Mouse (Mus musculus) splenic B cell, adult 2 months (primary cell): ENCODE results near the gene Aldh3a1.
A peak's percentile ranks its signal among the peaks of the same experiment; 100 is the strongest.

Experiments
- DNase-seq: peaks from one replicate; pipeline ENCODE4 v3.0.0-alpha.2; 2011; ENCODE audit warnings: low read depth, low spot score
- H3K27me3 ChIP-seq: 2 replicates; pipeline ENCODE4 v1.6.1; 2012; ENCODE audit warnings: mild to moderate bottlenecking, low read length, moderate library complexity, mixed read lengths; ENCODE audit not compliant: control insufficient read depth, poor library complexity, insufficient read depth, severe bottlenecking
- H3K36me3 ChIP-seq: 2 replicates; pipeline ENCODE4 v1.6.1; 2012; ENCODE audit warnings: mild to moderate bottlenecking, low read length, moderate library complexity, mixed read lengths; ENCODE audit not compliant: control insufficient read depth, poor library complexity, insufficient read depth, severe bottlenecking

Aldh3a1 gene

GRCm38 (mm10) chr11:61251741-61252140 lies 44.4 kb downstream of the Aldh3a1 start:
- no peak for DNase-seq
- Histone ChIP-seq H3K27me3 (no peaks in the 10 kb centered on the region), H3K36me3 (peaks cover 9% of the 10 kb centered on the region)

- no peak for DNase-seq
- H3K27me3 ChIP-seq, result no peaks in the 10 kb centered on the region
- peaks cover 12% of the 10 kb centered on the region for H3K36me3 ChIP-seq
Measured at GRCm38 (mm10) chr11:61252807-61253206, 45.5 kb downstream of the Aldh3a1 start.

GRCm38 (mm10) chr11:61259106-61259505 lies 51.8 kb downstream of the Aldh3a1 start:
- peaks cover 30% of the 10 kb centered on the region for H3K36me3 ChIP-seq
- no peak for DNase-seq
- H3K27me3 ChIP-seq, result no peaks in the 10 kb centered on the region

GRCm38 (mm10) chr11:61262516-61262915 lies 55.2 kb downstream of the Aldh3a1 start:
- DNase-seq, result no peak

GRCm38 (mm10) chr11:61263841-61264240 lies 56.5 kb downstream of the Aldh3a1 start:
- Histone ChIP-seq H3K27me3 (no peaks in the 10 kb centered on the region), H3K36me3 (peaks cover 22% of the 10 kb centered on the region; the same call in 1 of the 2 replicates)
- no peak for DNase-seq

More at GRCm38 (mm10) chr11:61262516-61262915, 55.2 kb downstream of the Aldh3a1 start:
- H3K27me3 ChIP-seq, result no peaks in the 10 kb centered on the region
- peaks cover 23% of the 10 kb centered on the region for H3K36me3 ChIP-seq

- DNase-seq, result peak; percentile 96
- Histone ChIP-seq H3K36me3 (peaks cover 9% of the 10 kb centered on the region; the same call in 1 of the 2 replicates), H3K27me3 (no peaks in the 10 kb centered on the region)
Measured at GRCm38 (mm10) chr11:61266551-61267533, 59.5 kb downstream of the Aldh3a1 start, which contains the start of gene Aldh3a2. Aldh3a2 (minus strand) TSS chr11:61267464.
